Mouse (Mus musculus): Measurements from ENCODE around the gene Frmd8. TPM values are rescaled to one million over a fixed set of nuclear protein-coding genes. Genes with fewer than 3 reads are reported as not detected.

Frmd8 gene
- total and polyA plus RNA-seq, 2 experiments from 2014 or later, result 11.7 to 19.1 TPM

GRCm38 (mm10) chr19:5800350-5800631, 74.8 kb downstream of the Frmd8 start:
- no peak for DNase-seq (ENCODE audit: low spot score)
- WGBS, result 0% methylated on average over 2 of the region's 2 CpGs
- Histone ChIP-seq H3K9ac (replicated peaks; ENCODE audit: low read length, poor library complexity, severe bottlenecking) (peak overlapping the region; percentile 91), H3K4me1 (ENCODE audit: insufficient read depth, low read length) (peaks cover 10% of the 10 kb centered on the region; the same call in 1 of the 2 replicates), H3K4me2 (ENCODE audit: low read depth, low read length, poor library complexity, severe bottlenecking) (peak overlapping the region; percentile 64), H3K36me3 (ENCODE audit: insufficient read depth, low read length) (peaks cover 22% of the 10 kb centered on the region), H3K9me3 (ENCODE audit: low read length) (no peaks in the 10 kb centered on the region), H3K4me3 (ENCODE audit: low read depth, low read length) (peak overlapping the region; percentile 89), H3K27me3 (ENCODE audit: insufficient read depth, low read length) (no peaks in the 10 kb centered on the region), H3K27ac (ENCODE audit: low read depth, low read length) (peak overlapping the region; percentile 100)
- TF ChIP-seq CTCF (IDR thresholded peaks at IDR 0.05), result no peak
- ATAC-seq (ENCODE audit: low FRiP score), result no peak

Other genes starting within 250 kb of the Frmd8 start
- 30.3 and 34.8 TPM in 2 replicates for gene Rela, start 237.8 kb downstream of the Frmd8 start, total RNA-seq (2014; rRNA removed)
- 30.8 and 31.8 TPM in 2 replicates for gene Rela, start 237.8 kb downstream of the Frmd8 start, polyA plus RNA-seq (2015; fragmentation: Nextera tagmentation; extraction: Ambion mirVana)
- 26.1 and 36.0 TPM in 2 replicates for gene Sipa1, start 211.6 kb downstream of the Frmd8 start, total RNA-seq (2014; rRNA removed)
- gene Sipa1, start 211.6 kb downstream of the Frmd8 start, polyA plus RNA-seq (2015; fragmentation: Nextera tagmentation; extraction: Ambion mirVana), result 18.1 and 19.9 TPM in 2 replicates
- gene Map3k11, start 186.5 kb downstream of the Frmd8 start, total RNA-seq (2014; rRNA removed), result 18.3 and 24.0 TPM in 2 replicates
- gene Map3k11, start 186.5 kb downstream of the Frmd8 start, polyA plus RNA-seq (2015; fragmentation: Nextera tagmentation; extraction: Ambion mirVana), result 9.6 and 10.6 TPM in 2 replicates
- 95.5 and 103 TPM in 2 replicates for gene Pcnx3, start 186.4 kb downstream of the Frmd8 start, total RNA-seq (2014; rRNA removed)
- gene Pcnx3, start 186.4 kb downstream of the Frmd8 start, polyA plus RNA-seq (2015; fragmentation: Nextera tagmentation; extraction: Ambion mirVana), result 18.4 and 19.1 TPM in 2 replicates
- gene Kcnk7, start 170.9 kb downstream of the Frmd8 start, total RNA-seq (2014; rRNA removed), result not detected in 2 replicates
- gene Kcnk7, start 170.9 kb downstream of the Frmd8 start, polyA plus RNA-seq (2015; fragmentation: Nextera tagmentation; extraction: Ambion mirVana), result 0.47 and 0.49 TPM in 2 replicates
- 25.6 and 26.3 TPM in 2 replicates for gene Ehbp1l1, start 149.0 kb downstream of the Frmd8 start, total RNA-seq (2014; rRNA removed)
- gene Ehbp1l1, start 149.0 kb downstream of the Frmd8 start, polyA plus RNA-seq (2015; fragmentation: Nextera tagmentation; extraction: Ambion mirVana), result 65.2 and 65.4 TPM in 2 replicates
- gene Fam89b, start 145.6 kb downstream of the Frmd8 start, total RNA-seq (2014; rRNA removed), result 161 and 178 TPM in 2 replicates
- gene Fam89b, start 145.6 kb downstream of the Frmd8 start, polyA plus RNA-seq (2015; fragmentation: Nextera tagmentation; extraction: Ambion mirVana), result 126 TPM in 2 replicates
- 28.8 and 29.3 TPM in 2 replicates for gene Ltbp3, start 134.4 kb downstream of the Frmd8 start, total RNA-seq (2014; rRNA removed)
- 9.1 and 12.8 TPM in 2 replicates for gene Ltbp3, start 134.4 kb downstream of the Frmd8 start, polyA plus RNA-seq (2015; fragmentation: Nextera tagmentation; extraction: Ambion mirVana)
- 95.2 and 108 TPM in 2 replicates for gene Scyl1, start 103.9 kb downstream of the Frmd8 start, total RNA-seq (2014; rRNA removed)
- 84.2 and 85.8 TPM in 2 replicates for gene Scyl1, start 103.9 kb downstream of the Frmd8 start, polyA plus RNA-seq (2015; fragmentation: Nextera tagmentation; extraction: Ambion mirVana)
- gene Slc25a45, start 2.5 kb upstream of the Frmd8 start, total RNA-seq (2014; rRNA removed), result 3.7 and 4.8 TPM in 2 replicates
- 2.1 and 2.7 TPM in 2 replicates for gene Slc25a45, start 2.5 kb upstream of the Frmd8 start, polyA plus RNA-seq (2015; fragmentation: Nextera tagmentation; extraction: Ambion mirVana)
- 9.0 and 11.4 TPM in 2 replicates for gene Tigd3, start 18.9 kb upstream of the Frmd8 start, total RNA-seq (2014; rRNA removed)
- gene Tigd3, start 18.9 kb upstream of the Frmd8 start, polyA plus RNA-seq (2015; fragmentation: Nextera tagmentation; extraction: Ambion mirVana), result 10.6 and 10.9 TPM in 2 replicates
- 52.9 and 84.7 TPM in 2 replicates for gene Dpf2, start 37.7 kb upstream of the Frmd8 start, total RNA-seq (2014; rRNA removed)
- gene Dpf2, start 37.7 kb upstream of the Frmd8 start, polyA plus RNA-seq (2015; fragmentation: Nextera tagmentation; extraction: Ambion mirVana), result 57.7 and 61.0 TPM in 2 replicates
- 20.6 and 28.4 TPM in 2 replicates for gene Cdc42ep2, start 49.5 kb upstream of the Frmd8 start, total RNA-seq (2014; rRNA removed)
- 19.2 and 20.9 TPM in 2 replicates for gene Cdc42ep2, start 49.5 kb upstream of the Frmd8 start, polyA plus RNA-seq (2015; fragmentation: Nextera tagmentation; extraction: Ambion mirVana)
- 17.8 and 21.6 TPM in 2 replicates for gene Pola2, start 88.9 kb upstream of the Frmd8 start, total RNA-seq (2014; rRNA removed)
- gene Pola2, start 88.9 kb upstream of the Frmd8 start, polyA plus RNA-seq (2015; fragmentation: Nextera tagmentation; extraction: Ambion mirVana), result 16.7 and 16.9 TPM in 2 replicates
- not detected in 2 replicates for gene Slc22a20, start 110.9 kb upstream of the Frmd8 start, total RNA-seq (2014; rRNA removed)
- gene Slc22a20, start 110.9 kb upstream of the Frmd8 start, polyA plus RNA-seq (2015; fragmentation: Nextera tagmentation; extraction: Ambion mirVana), result not detected in 2 replicates
- 7.9 and 13.2 TPM in 2 replicates for gene Capn1, start 140.6 kb upstream of the Frmd8 start, total RNA-seq (2014; rRNA removed)
- gene Capn1, start 140.6 kb upstream of the Frmd8 start, polyA plus RNA-seq (2015; fragmentation: Nextera tagmentation; extraction: Ambion mirVana), result 3.3 and 3.9 TPM in 2 replicates
- gene Syvn1, start 171.3 kb upstream of the Frmd8 start, total RNA-seq (2014; rRNA removed), result 27.8 and 36.3 TPM in 2 replicates
- 34.6 and 34.8 TPM in 2 replicates for gene Syvn1, start 171.3 kb upstream of the Frmd8 start, polyA plus RNA-seq (2015; fragmentation: Nextera tagmentation; extraction: Ambion mirVana)
- gene Mrpl49, start 182.5 kb upstream of the Frmd8 start, total RNA-seq (2014; rRNA removed), result 34.7 and 37.3 TPM in 2 replicates
- gene Mrpl49, start 182.5 kb upstream of the Frmd8 start, polyA plus RNA-seq (2015; fragmentation: Nextera tagmentation; extraction: Ambion mirVana), result 50.0 and 55.8 TPM in 2 replicates
- gene Fau, start 182.6 kb upstream of the Frmd8 start, total RNA-seq (2014; rRNA removed), result 494 and 628 TPM in 2 replicates
- gene Fau, start 182.6 kb upstream of the Frmd8 start, polyA plus RNA-seq (2015; fragmentation: Nextera tagmentation; extraction: Ambion mirVana), result 587 and 625 TPM in 2 replicates
- 53.3 and 59.1 TPM in 2 replicates for gene Znhit2, start 185.9 kb upstream of the Frmd8 start, total RNA-seq (2014; rRNA removed)
- gene Znhit2, start 185.9 kb upstream of the Frmd8 start, polyA plus RNA-seq (2015; fragmentation: Nextera tagmentation; extraction: Ambion mirVana), result 40.4 and 41.0 TPM in 2 replicates
- 79.5 and 98.1 TPM in 2 replicates for gene Tm7sf2, start 193.1 kb upstream of the Frmd8 start, total RNA-seq (2014; rRNA removed)
- 50.2 and 51.6 TPM in 2 replicates for gene Tm7sf2, start 193.1 kb upstream of the Frmd8 start, polyA plus RNA-seq (2015; fragmentation: Nextera tagmentation; extraction: Ambion mirVana)
- gene Vps51, start 202.0 kb upstream of the Frmd8 start, total RNA-seq (2014; rRNA removed), result 95.7 and 114 TPM in 2 replicates
- gene Vps51, start 202.0 kb upstream of the Frmd8 start, polyA plus RNA-seq (2015; fragmentation: Nextera tagmentation; extraction: Ambion mirVana), result 92.4 and 101 TPM in 2 replicates
- gene Tmem262, start 204.8 kb upstream of the Frmd8 start, total RNA-seq (2014; rRNA removed), result not detected in 2 replicates
- gene Tmem262, start 204.8 kb upstream of the Frmd8 start, polyA plus RNA-seq (2015; fragmentation: Nextera tagmentation; extraction: Ambion mirVana), result not detected in 2 replicates
- not detected in 2 replicates for gene Gm28374, start 207.0 kb upstream of the Frmd8 start, total RNA-seq (2014; rRNA removed)
- 0.81 and 1.1 TPM in 2 replicates for gene Gm28374, start 207.0 kb upstream of the Frmd8 start, polyA plus RNA-seq (2015; fragmentation: Nextera tagmentation; extraction: Ambion mirVana)
- 76.0 and 97.6 TPM in 2 replicates for gene Zfpl1, start 209.7 kb upstream of the Frmd8 start, total RNA-seq (2014; rRNA removed)
- gene Zfpl1, start 209.7 kb upstream of the Frmd8 start, polyA plus RNA-seq (2015; fragmentation: Nextera tagmentation; extraction: Ambion mirVana), result 92.0 and 99.6 TPM in 2 replicates
- 1.3 and 1.6 TPM in 2 replicates for gene Cdca5, start 209.7 kb upstream of the Frmd8 start, total RNA-seq (2014; rRNA removed)
- 1.6 and 1.8 TPM in 2 replicates for gene Cdca5, start 209.7 kb upstream of the Frmd8 start, polyA plus RNA-seq (2015; fragmentation: Nextera tagmentation; extraction: Ambion mirVana)
- not detected in 2 replicates for gene AC131692.1, start 219.1 kb upstream of the Frmd8 start, total RNA-seq (2014; rRNA removed)
- gene AC131692.1, start 219.1 kb upstream of the Frmd8 start, polyA plus RNA-seq (2015; fragmentation: Nextera tagmentation; extraction: Ambion mirVana), result not detected in 2 replicates
- 0.42 and 1.0 TPM in 2 replicates for gene Naaladl1, start 230.5 kb upstream of the Frmd8 start, total RNA-seq (2014; rRNA removed)
- 0.41 and 0.53 TPM in 2 replicates for gene Naaladl1, start 230.5 kb upstream of the Frmd8 start, polyA plus RNA-seq (2015; fragmentation: Nextera tagmentation; extraction: Ambion mirVana)
- gene Sac3d1, start 243.4 kb upstream of the Frmd8 start, total RNA-seq (2014; rRNA removed), result 66.6 and 73.1 TPM in 2 replicates
- gene Sac3d1, start 243.4 kb upstream of the Frmd8 start, polyA plus RNA-seq (2015; fragmentation: Nextera tagmentation; extraction: Ambion mirVana), result 52.6 and 53.1 TPM in 2 replicates